Mouse (Mus musculus) hindbrain, embryonic 15.5 days (tissue): ENCODE measurements around the gene Kcnab2. TPM values are rescaled to one million over a fixed set of nuclear protein-coding genes. Genes with fewer than 3 reads are reported as not detected.
A peak's percentile ranks its signal among the peaks of the same experiment; 100 is the strongest.

Source experiments
- ATAC-seq: fragments of 200-750 bp; cut with Nextera tagmentation; 2 replicates; pipeline ENCODE4 v1.8.0; 2017; ENCODE audit warnings: low read depth, moderate number of reproducible peaks, moderate TSS enrichment; ENCODE audit not compliant: low FRiP score
- H3K27ac ChIP-seq: fragments of 300-500 bp; sonication (generic); replicated peaks from 2 replicates; pipeline ENCODE4 v1.5.1; 2015; ENCODE audit warnings: mild to moderate bottlenecking, inconsistent platforms
- H3K27me3 ChIP-seq: fragments of 300-500 bp; sonication (generic); 2 replicates; pipeline ENCODE4 v1.6.1; 2015; ENCODE audit warnings: control low read depth, inconsistent platforms
- H3K36me3 ChIP-seq: fragments of 300-500 bp; sonication (generic); 2 replicates; pipeline ENCODE4 v1.6.1; 2015; ENCODE audit warnings: control low read depth, inconsistent platforms
- H3K4me1 ChIP-seq: fragments of 300-500 bp; sonication (generic); replicated peaks from 2 replicates; pipeline ENCODE4 v1.6.1; 2015; ENCODE audit warnings: control low read depth, inconsistent platforms
- H3K4me2 ChIP-seq: fragments of 300-500 bp; sonication (generic); 2 replicates; pipeline ENCODE4 v1.6.1; 2015; ENCODE audit warnings: moderate library complexity, mild to moderate bottlenecking, inconsistent platforms
- H3K4me3 ChIP-seq: fragments of 300-500 bp; sonication (generic); 2 replicates; pipeline ENCODE4 v1.5.1; 2015; ENCODE audit warnings: mild to moderate bottlenecking, inconsistent platforms
- H3K9ac ChIP-seq: fragments of 300-500 bp; sonication (generic); 2 replicates; pipeline ENCODE4 v1.6.1; 2015; ENCODE audit warnings: inconsistent platforms
- H3K9me3 ChIP-seq: fragments of 300-500 bp; sonication (generic); 2 replicates; pipeline ENCODE4 v1.6.1; 2016; ENCODE audit warnings: control low read depth, inconsistent platforms
- WGBS: fragments of 180-500 bp; shearing (Covaris S2); methylation state at CpG from one replicate; pipeline ENCODE4 v1.1.7; 2015; 5-methylcytosine and 5-hydroxymethylcytosine counted together
- polyA plus RNA-seq: library from polyadenylated mRNA; unstranded; fragments of >200 nt; fragmentation: Nextera tagmentation; extraction: Ambion mirVana; gene quantifications from 2 replicates; pipeline ENCODE4 v1.2.1, GENCODE M21; 2015

Gene Kcnab2
- polyA plus RNA-seq, 1 experiment from 2014 or later: 30.8 TPM

GRCm38 (mm10) chr4:152447731-152448665 is 29.7 kb downstream of the Kcnab2 start:
- H3K36me3 ChIP-seq: no peaks in the 10 kb centered on the region
- H3K4me1 ChIP-seq: peaks cover 3% of the 10 kb centered on the region
- H3K4me2 ChIP-seq: no peak overlapping the region
- H3K9ac ChIP-seq: no peak overlapping the region
- no peaks in the 10 kb centered on the region for H3K27me3 ChIP-seq
- WGBS: 85% methylated on average over 22 of the region's 22 CpGs
- no peak overlapping the region for H3K4me3 ChIP-seq
- no peak for ATAC-seq
- H3K27ac ChIP-seq: no peak overlapping the region
- no peaks in the 10 kb centered on the region for H3K9me3 ChIP-seq

- 82% methylated on average over 10 of the region's 10 CpGs for WGBS
- Histone ChIP-seq H3K9ac (no peak overlapping the region), H3K27ac (no peak overlapping the region), H3K9me3 (no peaks in the 10 kb centered on the region), H3K4me3 (no peak overlapping the region), H3K4me2 (no peak overlapping the region), H3K4me1 (no peaks in the 10 kb centered on the region), H3K27me3 (no peaks in the 10 kb centered on the region), H3K36me3 (no peaks in the 10 kb centered on the region)
- no peak for ATAC-seq
These were observed 31.5 kb downstream of the Kcnab2 start for GRCm38 (mm10) chr4:152446178-152446577.

GRCm38 (mm10) chr4:152441536-152441935 is 36.1 kb downstream of the Kcnab2 start:
- 39% methylated on average over 9 of the region's 9 CpGs for WGBS
- no peak overlapping the region for H3K4me3 ChIP-seq
- H3K4me2 ChIP-seq: 0 out of 2 replicates have a peak overlapping the region, but pooled peaks have one; percentile 1
- H3K9ac ChIP-seq: no peak overlapping the region
- no peaks in the 10 kb centered on the region for H3K4me1 ChIP-seq
- H3K27ac ChIP-seq: no peak overlapping the region
- H3K9me3 ChIP-seq: no peaks in the 10 kb centered on the region
- no peak for ATAC-seq
- H3K27me3 ChIP-seq: no peaks in the 10 kb centered on the region; the same call in 1 of the 2 replicates
- no peaks in the 10 kb centered on the region for H3K36me3 ChIP-seq

- H3K4me2 ChIP-seq: no peak overlapping the region
- no peaks in the 10 kb centered on the region; the same call in 1 of the 2 replicates for H3K27me3 ChIP-seq
- no peaks in the 10 kb centered on the region for H3K9me3 ChIP-seq
- no peaks in the 10 kb centered on the region for H3K4me1 ChIP-seq
- ATAC-seq: no peak
- 68% methylated on average over 9 of the region's 9 CpGs for WGBS
- no peaks in the 10 kb centered on the region for H3K36me3 ChIP-seq
- H3K27ac ChIP-seq: no peak overlapping the region
- H3K4me3 ChIP-seq: no peak overlapping the region
- H3K9ac ChIP-seq: no peak overlapping the region
These were observed 36.8 kb downstream of the Kcnab2 start for GRCm38 (mm10) chr4:152440882-152441281.

GRCm38 (mm10) chr4:152435255-152435654 is 42.4 kb downstream of the Kcnab2 start:
- H3K9ac ChIP-seq: peak overlapping the region; percentile 41
- 12% methylated on average over 10 of the region's 10 CpGs for WGBS
- ATAC-seq: peak; percentile 49
- no peaks in the 10 kb centered on the region; the same call in 1 of the 2 replicates for H3K27me3 ChIP-seq
- H3K4me1 ChIP-seq: peaks cover 6% of the 10 kb centered on the region
- no peaks in the 10 kb centered on the region for H3K9me3 ChIP-seq
- H3K27ac ChIP-seq: peak overlapping the region; percentile 67
- H3K4me2 ChIP-seq: peak overlapping the region; percentile 63
- H3K36me3 ChIP-seq: no peaks in the 10 kb centered on the region
- peak overlapping the region; percentile 28 for H3K4me3 ChIP-seq

- H3K4me1 ChIP-seq: peaks cover 6% of the 10 kb centered on the region
- peak overlapping the region; percentile 63 for H3K4me2 ChIP-seq
- peak; percentile 90 for ATAC-seq
- WGBS: 1% methylated on average over 9 of the region's 9 CpGs
- H3K27me3 ChIP-seq: no peaks in the 10 kb centered on the region
- peak overlapping the region; percentile 28 for H3K4me3 ChIP-seq
- no peaks in the 10 kb centered on the region for H3K9me3 ChIP-seq
- no peaks in the 10 kb centered on the region for H3K36me3 ChIP-seq
- peak overlapping the region; percentile 41 for H3K9ac ChIP-seq
- H3K27ac ChIP-seq: peak overlapping the region; percentile 67
These were observed 42.8 kb downstream of the Kcnab2 start for GRCm38 (mm10) chr4:152434836-152435235.

- Histone ChIP-seq H3K9me3 (no peaks in the 10 kb centered on the region), H3K4me2 (no peak overlapping the region), H3K36me3 (no peaks in the 10 kb centered on the region), H3K4me1 (peaks cover 10% of the 10 kb centered on the region), H3K27ac (no peak overlapping the region), H3K4me3 (no peak overlapping the region), H3K9ac (no peak overlapping the region), H3K27me3 (no peaks in the 10 kb centered on the region)
- WGBS: 60% methylated on average over 5 of the region's 5 CpGs
- ATAC-seq: no peak
These were observed 45.4 kb downstream of the Kcnab2 start for GRCm38 (mm10) chr4:152432308-152432707.

GRCm38 (mm10) chr4:152428259-152428658 is 49.4 kb downstream of the Kcnab2 start:
- Histone ChIP-seq H3K27me3 (no peaks in the 10 kb centered on the region), H3K36me3 (no peaks in the 10 kb centered on the region), H3K4me3 (no peak overlapping the region), H3K4me2 (no peak overlapping the region), H3K9me3 (no peaks in the 10 kb centered on the region), H3K4me1 (peaks cover 4% of the 10 kb centered on the region; the same call in 1 of the 2 replicates), H3K27ac (no peak overlapping the region), H3K9ac (no peak overlapping the region)
- no peak for ATAC-seq
- 42% methylated on average over 8 of the region's 8 CpGs for WGBS

GRCm38 (mm10) chr4:152424922-152425321 is 52.7 kb downstream of the Kcnab2 start:
- Histone ChIP-seq H3K4me1 (peaks cover 4% of the 10 kb centered on the region; the same call in 1 of the 2 replicates), H3K27ac (no peak overlapping the region), H3K27me3 (no peaks in the 10 kb centered on the region), H3K36me3 (no peaks in the 10 kb centered on the region), H3K4me3 (no peak overlapping the region), H3K9me3 (no peaks in the 10 kb centered on the region), H3K4me2 (no peak overlapping the region), H3K9ac (no peak overlapping the region)
- 65% methylated on average over 5 of the region's 5 CpGs for WGBS
- no peak for ATAC-seq

- no peaks in the 10 kb centered on the region for H3K27me3 ChIP-seq
These were observed 53.3 kb downstream of the Kcnab2 start for GRCm38 (mm10) chr4:152424341-152424740.

GRCm38 (mm10) chr4:152423576-152423975 is 54.1 kb downstream of the Kcnab2 start:
- H3K4me3 ChIP-seq: no peak overlapping the region
- no peaks in the 10 kb centered on the region for H3K9me3 ChIP-seq
- H3K4me1 ChIP-seq: peaks cover 6% of the 10 kb centered on the region
- ATAC-seq: no peak
- WGBS: 90% methylated on average over 6 of the region's 6 CpGs
- no peaks in the 10 kb centered on the region for H3K36me3 ChIP-seq
- no peaks in the 10 kb centered on the region for H3K27me3 ChIP-seq
- H3K9ac ChIP-seq: no peak overlapping the region
- no peak overlapping the region for H3K27ac ChIP-seq
- no peak overlapping the region for H3K4me2 ChIP-seq

More at GRCm38 (mm10) chr4:152424341-152424740, 53.3 kb downstream of the Kcnab2 start:
- Histone ChIP-seq H3K4me1 (peaks cover 4% of the 10 kb centered on the region; the same call in 1 of the 2 replicates), H3K27ac (no peak overlapping the region), H3K4me3 (no peak overlapping the region), H3K9ac (no peak overlapping the region), H3K4me2 (no peak overlapping the region), H3K36me3 (no peaks in the 10 kb centered on the region), H3K9me3 (no peaks in the 10 kb centered on the region)
- 35% methylated on average over 4 of the region's 4 CpGs for WGBS
- no peak for ATAC-seq
